Mouse (Mus musculus) heart, embryonic 13.5 days (tissue): ENCODE measurements around the gene Mup4. TPM values are rescaled to one million over a fixed set of nuclear protein-coding genes. Genes with fewer than 3 reads are reported as not detected.

ENCODE experiments used
- ATAC-seq: fragments of 200-750 bp; cut with Nextera tagmentation; 2 replicates; pipeline ENCODE4 v1.8.0; 2017; ENCODE audit warnings: moderate TSS enrichment; ENCODE audit not compliant: insufficient number of reproducible peaks, low FRiP score, low TSS enrichment; ENCODE audit errors: extremely low read depth
- H3K27ac ChIP-seq: fragments of 300-500 bp; sonication (generic); replicated peaks from 2 replicates; pipeline ENCODE4 v1.5.1; 2015; ENCODE audit warnings: moderate library complexity, mild to moderate bottlenecking, inconsistent platforms
- H3K27me3 ChIP-seq: fragments of 300-500 bp; sonication (generic); replicated peaks from 2 replicates; pipeline ENCODE4 v1.6.1; 2015; ENCODE audit warnings: mild to moderate bottlenecking, inconsistent platforms
- H3K36me3 ChIP-seq: fragments of 300-500 bp; sonication (generic); 2 replicates; pipeline ENCODE4 v1.6.1; 2015; ENCODE audit warnings: mild to moderate bottlenecking, inconsistent platforms
- H3K4me1 ChIP-seq: fragments of 300-500 bp; sonication (generic); 2 replicates; pipeline ENCODE4 v1.6.1; 2015; ENCODE audit warnings: inconsistent platforms
- H3K4me2 ChIP-seq: fragments of 300-500 bp; sonication (generic); 2 replicates; pipeline ENCODE4 v1.6.1; 2015; ENCODE audit warnings: inconsistent platforms, mild to moderate bottlenecking, moderate library complexity
- H3K4me3 ChIP-seq: fragments of 300-500 bp; sonication (generic); 2 replicates; pipeline ENCODE4 v1.5.1; 2015; ENCODE audit warnings: moderate library complexity, mild to moderate bottlenecking, inconsistent platforms
- H3K9ac ChIP-seq: fragments of 300-500 bp; sonication (generic); 2 replicates; pipeline ENCODE4 v1.6.1; 2015; ENCODE audit warnings: inconsistent platforms, mild to moderate bottlenecking, moderate library complexity
- H3K9me3 ChIP-seq: fragments of 300-500 bp; sonication (generic); 2 replicates; pipeline ENCODE4 v1.6.1; 2016; ENCODE audit warnings: inconsistent platforms
- WGBS: fragments of 180-500 bp; shearing (Covaris S2); methylation state at CpG from one replicate; pipeline ENCODE4 v1.1.7; 2015; ENCODE audit warnings: mixed read lengths; 5-methylcytosine and 5-hydroxymethylcytosine counted together
- polyA plus RNA-seq: library from polyadenylated mRNA; unstranded; fragments of >200 nt; fragmentation: Nextera tagmentation; extraction: Ambion mirVana; gene quantifications from 2 replicates; pipeline ENCODE4 v1.2.1, GENCODE M21; 2015

Gene Mup4
- polyA plus RNA-seq, 1 experiment from 2014 or later: not detected

GRCm38 (mm10) chr4:59907657-59908230, 52.8 kb downstream of the Mup4 start:
- 60% methylated on average over 10 of the region's 10 CpGs for WGBS
- no peak for ATAC-seq
- Histone ChIP-seq H3K4me3 (no peak overlapping the region), H3K4me2 (no peak overlapping the region), H3K27ac (no peak overlapping the region), H3K9ac (no peak overlapping the region), H3K27me3 (no peaks in the 10 kb centered on the region), H3K9me3 (no peaks in the 10 kb centered on the region), H3K36me3 (no peaks in the 10 kb centered on the region), H3K4me1 (peaks cover 29% of the 10 kb centered on the region)

- WGBS: 79% methylated on average over 6 of the region's 6 CpGs
- no peak overlapping the region for H3K4me2 ChIP-seq
Measured at GRCm38 (mm10) chr4:59907092-59907491, 53.4 kb downstream of the Mup4 start.

More at GRCm38 (mm10) chr4:59907092-59907491, 53.4 kb downstream of the Mup4 start:
- peaks cover 35% of the 10 kb centered on the region for H3K4me1 ChIP-seq
- no peak overlapping the region for H3K4me3 ChIP-seq
- ATAC-seq: no peak
- H3K27ac ChIP-seq: no peak overlapping the region
- H3K27me3 ChIP-seq: no peaks in the 10 kb centered on the region
- H3K36me3 ChIP-seq: no peaks in the 10 kb centered on the region
- no peaks in the 10 kb centered on the region for H3K9me3 ChIP-seq
- no peak overlapping the region for H3K9ac ChIP-seq

Other genes with a start within 250 kb of the Mup4 start
- 39.0 and 41.7 TPM in 2 replicates for gene Inip, start 159.1 kb downstream of the Mup4 start, polyA plus RNA-seq
- gene Snx30, start 154.9 kb downstream of the Mup4 start, polyA plus RNA-seq: 4.1 and 4.4 TPM in 2 replicates
- gene Slc46a2, start 45.7 kb downstream of the Mup4 start, polyA plus RNA-seq: 0.15 and 0.74 TPM in 2 replicates
- not detected in 2 replicates for gene Mup6, start 3.6 kb upstream of the Mup4 start, polyA plus RNA-seq
- not detected in 2 replicates for gene Mup7, start 109.8 kb upstream of the Mup4 start, polyA plus RNA-seq
- gene Mup2, start 193.6 kb upstream of the Mup4 start, polyA plus RNA-seq: not detected in 2 replicates